Mouse (Mus musculus) heart, adult 2 months (tissue): ENCODE measurements at regions not wholly inside any gene's neighbourhood (a gene's known extent, or its start where the extent isn't known, plus 50 kb on each side); places are given as distances from the start of the nearest gene placed in this dataset.

Experiments used
- CTCF ChIP-seq: fragments of 200-600 bp; IDR thresholded peaks from 2 replicates; pipeline ENCODE4 v1.8.1; 2022; ENCODE audit warnings: antibody characterized with exemption, mild to moderate bottlenecking, moderate library complexity
- EP300 ChIP-seq: fragments of 200-500 bp; IDR thresholded peaks from 2 replicates; pipeline ENCODE4 v1.6.1; 2011; ENCODE audit warnings: low read depth, low read length, control low read depth; ENCODE audit not compliant: insufficient read depth
- POLR2A ChIP-seq: fragments of 200-500 bp; IDR thresholded peaks from 2 replicates; pipeline ENCODE4 v1.6.1; 2011; ENCODE audit warnings: mild to moderate bottlenecking, low read depth, low read length, control low read depth; ENCODE audit not compliant: insufficient read depth

DNA sequence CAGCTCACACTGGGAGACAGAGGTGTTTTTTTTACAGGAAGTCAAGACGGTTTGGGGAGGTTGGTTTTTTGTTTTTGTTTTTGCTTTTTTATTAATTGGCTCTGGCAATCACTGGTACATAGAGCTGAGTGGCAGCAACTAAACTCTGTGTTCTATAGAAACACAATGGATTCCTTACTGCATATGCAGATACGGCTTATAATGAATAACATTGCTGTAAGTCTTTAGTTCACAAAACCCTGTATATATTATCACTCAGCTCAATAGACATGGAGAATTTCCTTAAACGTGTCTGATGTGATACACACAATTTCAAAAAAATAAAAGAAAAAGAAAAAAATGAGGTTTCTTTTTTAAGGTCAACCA is 296.0 kb downstream of the Rps29 start:
- no peak for TF ChIP-seq EP300
- TF ChIP-seq POLR2A = no peak
- no peak for TF ChIP-seq CTCF
